Mouse (Mus musculus) limb, embryonic 15.5 days (tissue): ENCODE measurements around the gene Ntng1. TPM values are rescaled to one million over a fixed set of nuclear protein-coding genes. Genes with fewer than 3 reads are reported as not detected.

Experiments used
- ATAC-seq: fragments of 200-750 bp; cut with Nextera tagmentation; 2 replicates; pipeline ENCODE4 v1.8.0; 2017; ENCODE audit warnings: low read depth, moderate TSS enrichment; ENCODE audit not compliant: insufficient number of reproducible peaks, low FRiP score, low TSS enrichment
- H3K27ac ChIP-seq: fragments of 300-500 bp; sonication (generic); 2 replicates; pipeline ENCODE4 v1.5.1; 2015; ENCODE audit warnings: moderate library complexity, mild to moderate bottlenecking, inconsistent platforms
- H3K27me3 ChIP-seq: fragments of 300-500 bp; sonication (generic); 2 replicates; pipeline ENCODE4 v1.6.1; 2015; ENCODE audit warnings: inconsistent platforms
- H3K36me3 ChIP-seq: fragments of 300-500 bp; sonication (generic); 2 replicates; pipeline ENCODE4 v1.6.1; 2015; ENCODE audit warnings: inconsistent platforms
- H3K4me1 ChIP-seq: fragments of 300-500 bp; sonication (generic); 2 replicates; pipeline ENCODE4 v1.6.1; 2015; ENCODE audit warnings: inconsistent platforms
- H3K4me2 ChIP-seq: fragments of 300-500 bp; sonication (generic); 2 replicates; pipeline ENCODE4 v1.6.1; 2015; ENCODE audit warnings: mild to moderate bottlenecking, inconsistent platforms
- H3K4me3 ChIP-seq: fragments of 300-500 bp; sonication (generic); 2 replicates; pipeline ENCODE4 v1.5.1; 2015; ENCODE audit warnings: mild to moderate bottlenecking, inconsistent platforms
- H3K9ac ChIP-seq: fragments of 300-500 bp; sonication (generic); 2 replicates; pipeline ENCODE4 v1.6.1; 2015; ENCODE audit warnings: inconsistent platforms
- H3K9me3 ChIP-seq: fragments of 300-500 bp; sonication (generic); 2 replicates; pipeline ENCODE4 v1.6.1; 2016; ENCODE audit warnings: inconsistent platforms
- WGBS: fragments of 180-500 bp; shearing (Covaris S2); methylation state at CpG from one replicate; pipeline ENCODE4 v1.1.7; 2015; 5-methylcytosine and 5-hydroxymethylcytosine counted together
- polyA plus RNA-seq: library from polyadenylated mRNA; unstranded; fragments of >200 nt; fragmentation: Nextera tagmentation; extraction: Ambion mirVana; gene quantifications from 2 replicates; pipeline ENCODE4 v1.2.1, GENCODE M21; 2015

The Ntng1 gene
- polyA plus RNA-seq, 1 experiment from 2014 or later = 6.5 TPM

- no peaks in the 10 kb centered on the region for H3K27me3 ChIP-seq
- no peak overlapping the region for H3K4me3 ChIP-seq
- no peak overlapping the region for H3K4me2 ChIP-seq
- WGBS = 77% methylated on average over 6 of the region's 6 CpGs
- H3K36me3 ChIP-seq = no peaks in the 10 kb centered on the region
- no peaks in the 10 kb centered on the region for H3K4me1 ChIP-seq
- H3K9ac ChIP-seq = no peak overlapping the region
- no peak for ATAC-seq
- no peaks in the 10 kb centered on the region for H3K9me3 ChIP-seq
- no peak overlapping the region for H3K27ac ChIP-seq
Measured at GRCm38 (mm10) chr3:109807211-109807934, 336.4 kb downstream of the Ntng1 start.

DNA sequence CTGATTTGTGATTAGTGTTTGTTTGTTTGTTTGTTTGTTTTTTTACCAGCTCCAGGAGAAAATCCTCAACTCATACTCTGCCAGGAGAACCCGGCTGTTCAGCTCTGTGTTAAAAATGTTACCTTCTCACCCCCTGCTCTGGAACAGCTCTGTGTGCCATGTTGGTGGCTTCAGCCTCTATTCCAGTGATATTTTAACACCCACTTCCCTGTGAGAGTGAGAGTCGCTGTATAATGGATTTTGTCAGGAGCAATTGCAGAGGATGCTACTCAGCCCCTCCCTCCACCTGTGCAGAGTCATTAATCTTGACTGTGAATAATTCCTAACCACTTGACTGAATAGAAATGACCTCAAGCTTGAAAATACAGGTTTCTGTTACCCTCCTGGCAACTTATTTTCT lies 339.7 kb downstream of the Ntng1 start:
- Histone ChIP-seq H3K4me2 (no peak overlapping the region), H3K4me1 (no peaks in the 10 kb centered on the region), H3K9ac (no peak overlapping the region), H3K36me3 (no peaks in the 10 kb centered on the region), H3K27ac (no peak overlapping the region), H3K4me3 (no peak overlapping the region), H3K27me3 (no peaks in the 10 kb centered on the region), H3K9me3 (no peaks in the 10 kb centered on the region)
- ATAC-seq = no peak
- 58% methylated on average over 2 of the region's 2 CpGs for WGBS

GRCm38 (mm10) chr3:109803616-109804015 lies 340.2 kb downstream of the Ntng1 start:
- Histone ChIP-seq H3K9me3 (no peaks in the 10 kb centered on the region), H3K27me3 (no peaks in the 10 kb centered on the region), H3K36me3 (no peaks in the 10 kb centered on the region), H3K27ac (no peak overlapping the region), H3K9ac (no peak overlapping the region), H3K4me1 (no peaks in the 10 kb centered on the region), H3K4me2 (no peak overlapping the region), H3K4me3 (no peak overlapping the region)
- 58% methylated on average over 3 of the region's 3 CpGs for WGBS
- ATAC-seq = no peak

DNA sequence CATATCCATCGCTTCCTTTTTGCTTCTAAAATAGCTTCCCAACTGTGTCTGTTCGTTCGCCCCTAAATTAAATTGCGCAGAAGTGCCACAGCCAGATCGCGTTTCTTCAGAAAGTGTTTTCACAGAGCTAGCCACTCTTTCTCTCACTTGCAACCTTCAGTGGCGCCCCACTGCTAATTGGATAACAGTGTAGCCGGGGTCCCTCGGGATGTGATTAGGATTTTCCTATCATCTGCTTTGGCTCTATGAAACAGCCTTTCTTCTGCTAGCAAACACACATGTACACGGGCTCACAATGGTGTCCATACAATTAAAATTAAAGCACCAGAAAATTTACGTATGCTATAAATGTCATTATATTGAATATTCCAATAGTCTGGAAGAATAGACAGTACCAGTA lies 346.5 kb downstream of the Ntng1 start:
- no peaks in the 10 kb centered on the region for H3K27me3 ChIP-seq
- H3K4me1 ChIP-seq = no peaks in the 10 kb centered on the region
- H3K4me3 ChIP-seq = no peak overlapping the region
- no peak overlapping the region for H3K27ac ChIP-seq
- ATAC-seq = no peak
- no peak overlapping the region for H3K4me2 ChIP-seq
- H3K36me3 ChIP-seq = no peaks in the 10 kb centered on the region
- WGBS = 72% methylated on average over 11 of the region's 11 CpGs
- H3K9ac ChIP-seq = no peak overlapping the region
- no peaks in the 10 kb centered on the region for H3K9me3 ChIP-seq

DNA sequence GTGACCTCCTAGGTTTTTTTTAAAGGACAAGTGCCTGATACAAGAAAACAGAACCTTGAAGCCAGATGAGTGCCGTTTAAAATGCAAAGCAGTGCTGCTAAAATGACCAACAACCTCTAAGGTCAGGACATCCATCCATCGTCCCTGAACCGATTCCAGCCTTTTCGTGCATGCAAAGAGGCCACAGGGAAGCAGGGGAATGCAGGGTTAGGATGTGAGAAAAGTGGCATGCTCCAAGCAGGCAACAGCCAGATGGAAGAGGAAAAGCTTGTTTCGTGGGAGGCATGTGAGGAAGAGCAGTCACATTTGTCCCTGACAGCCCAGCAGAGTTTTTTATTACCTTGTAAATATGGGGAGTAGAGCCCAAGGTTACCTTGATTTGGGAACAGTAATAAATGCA lies 360.6 kb downstream of the Ntng1 start:
- Histone ChIP-seq H3K9ac (no peak overlapping the region), H3K4me3 (no peak overlapping the region), H3K4me1 (peaks cover 18% of the 10 kb centered on the region), H3K36me3 (no peaks in the 10 kb centered on the region), H3K4me2 (no peak overlapping the region), H3K9me3 (no peaks in the 10 kb centered on the region), H3K27ac (no peak overlapping the region), H3K27me3 (no peaks in the 10 kb centered on the region)
- 24% methylated on average over 5 of the region's 5 CpGs for WGBS
- no peak for ATAC-seq

GRCm38 (mm10) chr3:109782289-109782951 lies 361.4 kb downstream of the Ntng1 start:
- H3K27ac ChIP-seq = no peak overlapping the region
- 5% methylated on average over 27 of the region's 27 CpGs for WGBS

GRCm38 (mm10) chr3:109781917-109782288 lies 361.9 kb downstream of the Ntng1 start:
- Histone ChIP-seq H3K4me3 (peak overlapping the region; percentile 43), H3K4me1 (peaks cover 18% of the 10 kb centered on the region), H3K36me3 (no peaks in the 10 kb centered on the region), H3K27ac (no peak overlapping the region), H3K9ac (no peak overlapping the region), H3K4me2 (peak overlapping the region; percentile 90), H3K27me3 (no peaks in the 10 kb centered on the region), H3K9me3 (no peaks in the 10 kb centered on the region)
- no peak for ATAC-seq
- 62% methylated on average over 7 of the region's 7 CpGs for WGBS

More at GRCm38 (mm10) chr3:109782289-109782951, 361.4 kb downstream of the Ntng1 start:
- Histone ChIP-seq H3K4me1 (peaks cover 18% of the 10 kb centered on the region), H3K9me3 (no peaks in the 10 kb centered on the region), H3K4me3 (peak overlapping the region; percentile 43), H3K9ac (peak overlapping the region; percentile 44; the same call in 1 of the 2 replicates), H3K36me3 (no peaks in the 10 kb centered on the region), H3K27me3 (no peaks in the 10 kb centered on the region), H3K4me2 (peak overlapping the region; percentile 90)
- ATAC-seq = peak; percentile 67; the same call in 1 of the 2 replicates

DNA sequence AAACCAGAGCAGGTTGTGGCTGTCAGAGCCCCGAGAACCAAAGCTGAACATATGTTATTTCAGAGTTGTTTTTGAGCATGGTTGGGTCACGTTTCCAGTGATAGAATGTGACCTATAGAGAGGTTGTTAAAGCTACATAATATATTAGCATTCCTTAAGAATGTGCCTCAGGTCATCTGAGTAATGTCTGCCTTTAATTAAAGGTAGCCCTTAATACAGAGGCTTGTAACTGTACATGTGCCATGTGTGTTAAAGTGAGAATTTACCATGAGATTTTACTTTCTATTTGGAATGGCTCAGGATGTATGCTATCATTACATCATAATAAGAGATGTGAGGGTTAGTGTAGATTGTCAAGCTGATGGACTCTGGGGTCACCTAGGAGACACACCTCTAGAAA lies 368.6 kb downstream of the Ntng1 start:
- ATAC-seq = no peak
- no peaks in the 10 kb centered on the region for H3K27me3 ChIP-seq
- no peaks in the 10 kb centered on the region for H3K36me3 ChIP-seq
- no peaks in the 10 kb centered on the region for H3K4me1 ChIP-seq
- WGBS = 24% methylated on average over 2 of the region's 2 CpGs
- H3K4me2 ChIP-seq = no peak overlapping the region
- H3K9ac ChIP-seq = no peak overlapping the region
- no peak overlapping the region for H3K4me3 ChIP-seq
- no peaks in the 10 kb centered on the region for H3K9me3 ChIP-seq
- H3K27ac ChIP-seq = no peak overlapping the region

DNA sequence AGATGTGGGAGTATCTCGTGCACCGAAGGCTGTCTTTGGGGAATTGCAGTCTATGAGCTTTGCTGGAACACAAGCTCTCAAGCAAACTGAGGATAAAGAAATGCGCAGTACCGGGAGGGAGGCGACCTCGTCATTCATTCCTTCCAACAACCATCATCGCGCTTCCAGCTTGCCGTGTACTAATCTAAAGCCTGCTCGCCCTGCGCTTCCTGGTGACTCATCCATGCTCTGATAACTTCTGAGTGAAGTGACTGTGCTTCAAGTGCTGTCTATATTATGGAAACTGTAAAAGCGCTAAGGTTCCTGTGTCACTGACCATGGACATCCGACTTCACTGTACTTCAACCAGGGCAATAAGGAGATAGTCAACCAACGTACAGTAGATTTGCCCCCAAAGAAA lies 371.7 kb downstream of the Ntng1 start:
- H3K9me3 ChIP-seq = no peaks in the 10 kb centered on the region
- H3K4me3 ChIP-seq = no peak overlapping the region
- H3K9ac ChIP-seq = no peak overlapping the region
- H3K27ac ChIP-seq = no peak overlapping the region
- WGBS = 91% methylated on average over 14 of the region's 14 CpGs
- no peak overlapping the region for H3K4me2 ChIP-seq
- no peaks in the 10 kb centered on the region for H3K4me1 ChIP-seq
- no peaks in the 10 kb centered on the region for H3K36me3 ChIP-seq
- ATAC-seq = no peak
- no peaks in the 10 kb centered on the region for H3K27me3 ChIP-seq

- no peak overlapping the region for H3K4me3 ChIP-seq
- no peaks in the 10 kb centered on the region for H3K36me3 ChIP-seq
- H3K4me1 ChIP-seq = no peaks in the 10 kb centered on the region
- H3K27ac ChIP-seq = no peak overlapping the region
- no peak overlapping the region for H3K9ac ChIP-seq
- ATAC-seq = no peak
- no peaks in the 10 kb centered on the region for H3K27me3 ChIP-seq
- H3K4me2 ChIP-seq = no peak overlapping the region
- H3K9me3 ChIP-seq = no peaks in the 10 kb centered on the region
- 79% methylated on average over 3 of the region's 3 CpGs for WGBS
Measured at GRCm38 (mm10) chr3:109766939-109767338, 376.9 kb downstream of the Ntng1 start.

- no peak overlapping the region for H3K9ac ChIP-seq
- no peaks in the 10 kb centered on the region for H3K27me3 ChIP-seq
- no peaks in the 10 kb centered on the region for H3K9me3 ChIP-seq
- no peak overlapping the region for H3K4me3 ChIP-seq
- H3K36me3 ChIP-seq = no peaks in the 10 kb centered on the region
- no peak overlapping the region for H3K27ac ChIP-seq
- H3K4me1 ChIP-seq = no peaks in the 10 kb centered on the region
- H3K4me2 ChIP-seq = no peak overlapping the region
- no peak for ATAC-seq
- WGBS = 85% methylated on average over 2 of the region's 2 CpGs
Measured at GRCm38 (mm10) chr3:109765608-109766007, 378.2 kb downstream of the Ntng1 start.

- Histone ChIP-seq H3K27me3 (no peaks in the 10 kb centered on the region), H3K4me2 (no peak overlapping the region), H3K9me3 (no peaks in the 10 kb centered on the region), H3K4me3 (no peak overlapping the region), H3K9ac (no peak overlapping the region), H3K36me3 (no peaks in the 10 kb centered on the region), H3K27ac (no peak overlapping the region), H3K4me1 (no peaks in the 10 kb centered on the region)
- 62% methylated on average over 4 of the region's 4 CpGs for WGBS
- no peak for ATAC-seq
Measured at GRCm38 (mm10) chr3:109765141-109765540, 378.7 kb downstream of the Ntng1 start.
